Mouse (Mus musculus) small intestine, adult 2 months (tissue): ENCODE measurements around the gene Ablim1.

Experiments used
- CTCF ChIP-seq: fragments of 200-500 bp; IDR thresholded peaks from 2 replicates; pipeline ENCODE4 v1.5.1; 2012; ENCODE audit warnings: low read depth, mild to moderate bottlenecking, control low read depth, inconsistent platforms, low read length, moderate library complexity, mixed read lengths; ENCODE audit not compliant: insufficient replicate concordance, insufficient read length; ENCODE audit errors: extremely low read depth
- POLR2A ChIP-seq: fragments of 200-500 bp; IDR thresholded peaks from 2 replicates; pipeline ENCODE4 v1.6.1; 2012; ENCODE audit warnings: low read depth, mild to moderate bottlenecking, control low read depth, inconsistent platforms, low read length, moderate library complexity

GRCm38 (mm10) chr19:57199361-57199760, 115.4 kb downstream of the Ablim1 start:
- TF ChIP-seq CTCF: no peak
- no peak for TF ChIP-seq POLR2A
